28 mouse cellular contexts compared by ENCODE assay signal in the genomic region with DNA sequence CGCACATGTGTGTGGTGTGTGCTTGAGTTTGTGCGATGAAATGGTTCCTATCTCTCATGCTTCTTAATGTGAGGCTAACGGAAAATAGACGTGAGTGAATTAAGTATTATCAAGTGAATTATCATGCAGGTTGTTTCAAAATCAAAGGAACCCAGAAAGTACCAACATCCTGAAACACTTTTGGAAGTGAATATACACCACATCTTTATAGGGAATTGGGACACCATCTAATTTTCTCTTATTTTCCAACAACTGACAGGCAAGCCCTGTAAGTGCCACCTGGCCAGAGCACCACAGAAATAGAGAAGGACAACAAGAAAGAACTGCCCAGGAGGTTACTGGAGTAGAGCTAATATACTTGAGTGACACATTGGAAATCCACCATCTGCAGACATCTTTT. TPM values are rescaled to one million over a fixed set of nuclear protein-coding genes. Genes with fewer than 3 reads are reported as not detected.
DNase-seq lines count a peak whose midpoint lies in the region; ATAC-seq and TF ChIP-seq lines count a peak whose summit lies in the region.
"Had no signal": no experiment of that assay in that cellular context is flagged by ENCODE, and none has a peak within 500 bp of the region (broad histone marks: within the 10 kb centered on the region; RNA-seq: fewer than 3 reads in every experiment).

No protein-coding gene starts in this region.

- peak overlapping the region; percentile 93 for H3K27ac ChIP-seq in heart, adult 2 months
- H3K27ac ChIP-seq in hindbrain, embryonic 10.5 days = no peak overlapping the region
- no peak overlapping the region for H3K27ac ChIP-seq in hindbrain, embryonic 14.5 days
- no peak overlapping the region for H3K27ac ChIP-seq in liver, embryonic 12.5 days
- H3K27ac ChIP-seq in cerebellum, adult 2 months (ENCODE audit: insufficient read depth, low read length) = no peak overlapping the region
- H3K27ac ChIP-seq: kidney, postnatal 0 days; left cerebral cortex, adult 2 months; midbrain, embryonic 13.5 days; neural tube, embryonic 13.5 days had no signal

- H3K79me2 ChIP-seq in heart, adult 2 months (replicated peaks; ENCODE audit: control insufficient read depth, insufficient read depth, low read length) = no peaks in the 10 kb centered on the region

- peaks cover 2% of the 10 kb centered on the region for H3K4me1 ChIP-seq in heart, adult 2 months (ENCODE audit: control insufficient read depth, insufficient read depth, low read length)
- H3K4me1 ChIP-seq in hindbrain, embryonic 10.5 days (replicated peaks) = peaks cover 26% of the 10 kb centered on the region
- H3K4me1 ChIP-seq in hindbrain, embryonic 14.5 days (replicated peaks; ENCODE audit: control insufficient read depth, insufficient read depth, low read length) = peaks cover 11% of the 10 kb centered on the region; the same call in 1 of the 2 replicates
- no peaks in the 10 kb centered on the region; the same call in 1 of the 2 replicates for H3K4me1 ChIP-seq in liver, embryonic 12.5 days
- no peaks in the 10 kb centered on the region for H3K4me1 ChIP-seq in cerebellum, adult 2 months (ENCODE audit: control insufficient read depth, insufficient read depth, low read length)

- H3K36me3 ChIP-seq in heart, adult 2 months (ENCODE audit: control insufficient read depth, insufficient read depth, low read length) = peaks cover 11% of the 10 kb centered on the region
- H3K36me3 ChIP-seq in hindbrain, embryonic 10.5 days = no peaks in the 10 kb centered on the region
- no peaks in the 10 kb centered on the region for H3K36me3 ChIP-seq in hindbrain, embryonic 14.5 days (replicated peaks; ENCODE audit: control insufficient read depth, insufficient read depth)
- H3K36me3 ChIP-seq in liver, embryonic 12.5 days = no peaks in the 10 kb centered on the region
- H3K36me3 ChIP-seq: midbrain, embryonic 13.5 days; neural tube, embryonic 13.5 days had no signal

- no peak for TF ChIP-seq POLR2A in heart, adult 2 months (IDR thresholded peaks at IDR 0.05; ENCODE audit: insufficient read depth, low read depth, low read length)
- TF ChIP-seq POLR2A in brain, embryonic 14.5 days (IDR thresholded peaks at IDR 0.05; ENCODE audit: borderline replicate concordance, extremely low read depth, insufficient read depth, insufficient read length, poor library complexity, severe bottlenecking) = no peak
- TF ChIP-seq POLR2A in cerebellum, adult 2 months (IDR thresholded peaks at IDR 0.05; ENCODE audit: borderline replicate concordance, insufficient read depth, low read length) = no peak

- no peak for TF ChIP-seq EP300 in heart, adult 2 months (IDR thresholded peaks at IDR 0.05; ENCODE audit: insufficient read depth, low read depth, low read length)

- no peak overlapping the region for H3K4me2 ChIP-seq in hindbrain, embryonic 14.5 days (replicated peaks)
- peak overlapping the region; percentile 18 for H3K4me2 ChIP-seq in liver, embryonic 12.5 days
- H3K4me2 ChIP-seq: midbrain, embryonic 13.5 days; neural tube, embryonic 13.5 days had no signal

- H3K9me3 ChIP-seq in hindbrain, embryonic 10.5 days = no peaks in the 10 kb centered on the region
- H3K9me3 ChIP-seq in hindbrain, embryonic 14.5 days (ENCODE audit: control insufficient read depth, low read length) = no peaks in the 10 kb centered on the region
- no peaks in the 10 kb centered on the region for H3K9me3 ChIP-seq in liver, embryonic 12.5 days (replicated peaks)
- H3K9me3 ChIP-seq: midbrain, embryonic 13.5 days; neural tube, embryonic 13.5 days had no signal

- intact Hi-C loops in heart, adult 2 months (cut with DNase I) = no loop called here
- intact Hi-C loops in heart, postnatal 25 days (cut with DNase I) = loop anchor here (5.0 kb wide), 1 partner anchor 126 kb away; no protein-coding TSS in a partner anchor

- WGBS in heart, adult 2 months = 39% methylated on average over 4 of the region's 4 CpGs
- 10% methylated on average over 4 of the region's 4 CpGs for WGBS in hindbrain, embryonic 10.5 days
- WGBS in hindbrain, embryonic 14.5 days = 12% methylated on average over 4 of the region's 4 CpGs
- WGBS in liver, embryonic 12.5 days (ENCODE audit: insufficient replicate concordance) = 28% methylated on average over 4 of the region's 4 CpGs
- WGBS in cerebellum, adult 2 months = 19% methylated on average over 4 of the region's 4 CpGs

- H3K27me3 ChIP-seq in heart, adult 2 months (ENCODE audit: control insufficient read depth, insufficient read depth, low read length) = no peaks in the 10 kb centered on the region; the same call in 1 of the 2 replicates
- peaks cover 100% of the 10 kb centered on the region for H3K27me3 ChIP-seq in hindbrain, embryonic 10.5 days (ENCODE audit: insufficient read depth, poor library complexity, severe bottlenecking)
- peaks cover 98% of the 10 kb centered on the region for H3K27me3 ChIP-seq in hindbrain, embryonic 14.5 days (ENCODE audit: control insufficient read depth, insufficient read depth, low read length)
- peaks cover 80% of the 10 kb centered on the region for H3K27me3 ChIP-seq in liver, embryonic 12.5 days (replicated peaks)
- H3K27me3 ChIP-seq in cerebellum, adult 2 months (ENCODE audit: control insufficient read depth, insufficient read depth, low read length) = peaks cover 9% of the 10 kb centered on the region; the same call in 1 of the 2 replicates

- peak overlapping the region; percentile 54 for H3K9ac ChIP-seq in heart, adult 2 months (ENCODE audit: low read depth, low read length)
- no peak overlapping the region for H3K9ac ChIP-seq in hindbrain, embryonic 14.5 days
- no peak overlapping the region for H3K9ac ChIP-seq in liver, embryonic 12.5 days
- H3K9ac ChIP-seq: forebrain, postnatal 0 days; midbrain, embryonic 13.5 days; neural tube, embryonic 13.5 days had no signal

- ATAC-seq in hindbrain, embryonic 14.5 days (ENCODE audit: low FRiP score) = no peak
- ATAC-seq in liver, embryonic 12.5 days = no peak
- ATAC-seq: CD4-positive, CD25-positive, alpha-beta regulatory T cell, adult 4 months; forebrain, postnatal 0 days; midbrain, embryonic 13.5 days had no signal

- TF ChIP-seq CTCF in heart, adult 2 months (IDR thresholded peaks at IDR 0.05) = no peak
- TF ChIP-seq CTCF in brain, embryonic 14.5 days (IDR thresholded peaks at IDR 0.05; ENCODE audit: borderline replicate concordance, extremely low read depth, insufficient read depth, insufficient read length) = no peak
- no peak for TF ChIP-seq CTCF in cerebellum, adult 2 months (IDR thresholded peaks at IDR 0.05; ENCODE audit: borderline replicate concordance, insufficient read depth, low read depth, low read length)

- peak overlapping the region; percentile 70 for H3K4me3 ChIP-seq in heart, adult 2 months
- no peak overlapping the region; the same call in 1 of the 2 replicates for H3K4me3 ChIP-seq in hindbrain, embryonic 10.5 days
- H3K4me3 ChIP-seq in hindbrain, embryonic 14.5 days (replicated peaks; ENCODE audit: low read length) = no peak overlapping the region
- peak overlapping the region; percentile 39; the same call in 1 of the 2 replicates for H3K4me3 ChIP-seq in liver, embryonic 12.5 days
- H3K4me3 ChIP-seq in cerebellum, adult 2 months (replicated peaks; ENCODE audit: insufficient read depth, low read depth, low read length) = no peak overlapping the region
- H3K4me3 ChIP-seq: left cerebral cortex, adult 2 months; midbrain, embryonic 13.5 days; myocyte; neural tube, embryonic 13.5 days had no signal

- DNase-seq in heart, adult 2 months = no peak
- DNase-seq in heart, postnatal 25 days (ENCODE audit: low spot score) = no peak
- DNase-seq in hindbrain, embryonic 10.5 days (ENCODE audit: low spot score) = peak; percentile 10
- DNase-seq in hindbrain, embryonic 14.5 days (ENCODE audit: low spot score) = no peak
- DNase-seq in brain, embryonic 14.5 days (ENCODE audit: low read depth) = peak; percentile 40
- no peak for DNase-seq in cerebellum, adult 2 months
- DNase-seq: adrenal gland, postnatal 25 days; cerebellum, adult 9-11 months; gastrocnemius, postnatal 14 days; kidney, adult 11 months; lung, adult 18-20 months; retina, postnatal 1 day; right cerebral cortex, postnatal 25 days; spleen, adult 18-20 months had no signal

RNA-seq across cellular contexts. Expression of a gene that starts 2.4 kb away (rescaled TPM):
- 10 to 100 TPM; 83.0 to 83.2 TPM for total RNA-seq in heart, adult 2 months (2021)
- polyA plus RNA-seq in heart, adult 2 months (2012; rRNA removed) = 33.9 and 45.2 TPM in 2 replicates
- total RNA-seq in heart, postnatal 25 days (2021) = 10 to 100 TPM; 88.9 to 92.6 TPM
- 3.3 and 4.3 TPM in 2 replicates for polyA plus RNA-seq in hindbrain, embryonic 10.5 days (2016; fragmentation: Nextera tagmentation; extraction: Ambion mirVana)
- polyA plus RNA-seq in hindbrain, embryonic 14.5 days (2014; fragmentation: Nextera tagmentation; extraction: Ambion mirVana) = 0.74 and 1.8 TPM in 2 replicates
- 0.25 and 1.4 TPM in 2 replicates for polyA plus RNA-seq in brain, embryonic 14.5 days (2012; rRNA removed)
- polyA plus RNA-seq in liver, embryonic 12.5 days (2016; fragmentation: Nextera tagmentation; extraction: Ambion mirVana) = 1.8 and 1.9 TPM in 2 replicates
- 0.16 and 0.29 TPM in 2 replicates for polyA plus RNA-seq in cerebellum, adult 2 months (2012; rRNA removed)
- total RNA-seq: common myeloid progenitor, adult 5-6 weeks; gastrocnemius, postnatal 14 days; hematopoietic stem cell, adult 5-6 weeks; layer of hippocampus, postnatal 10 days; left cerebral cortex, adult 2 months; left cerebral cortex, postnatal 36 days; megakaryocyte, adult 5-6 weeks had no signal
- polyA plus RNA-seq: CD4-positive, CD25-positive, alpha-beta regulatory T cell, adult 4 months; forebrain, postnatal 0 days; kidney, postnatal 0 days; myocyte; thymus, postnatal 0 days had no signal

Comparison
In these comparisons a context has a peak if more than half of its experiments do, and no peak if none do; other contexts are left out.
1. DNase-seq: peak in hindbrain, embryonic 10.5 days (single experiment) and brain, embryonic 14.5 days (single experiment); none in heart, adult 2 months (0 of 2), heart, postnatal 25 days (single experiment), hindbrain, embryonic 14.5 days (single experiment) and cerebellum, adult 2 months (0 of 2).
2. H3K4me3 ChIP-seq: peak in heart, adult 2 months (single experiment) and liver, embryonic 12.5 days (single experiment); none in hindbrain, embryonic 10.5 days (single experiment), hindbrain, embryonic 14.5 days (single experiment) and cerebellum, adult 2 months (single experiment).